Mouse (Mus musculus) bone marrow macrophage, adult 2 months (primary cell): ENCODE data around the gene Itih5.

Experiments
- CTCF ChIP-seq: IDR thresholded peaks from 2 replicates; pipeline ENCODE4 v1.5.1; 2012; ENCODE audit warnings: low read depth, mild to moderate bottlenecking, low read length, moderate library complexity
- POLR2A ChIP-seq: IDR thresholded peaks from 2 replicates; pipeline ENCODE4 v1.6.1; 2012; ENCODE audit warnings: mild to moderate bottlenecking, low read depth, low read length, borderline replicate concordance

DNA sequence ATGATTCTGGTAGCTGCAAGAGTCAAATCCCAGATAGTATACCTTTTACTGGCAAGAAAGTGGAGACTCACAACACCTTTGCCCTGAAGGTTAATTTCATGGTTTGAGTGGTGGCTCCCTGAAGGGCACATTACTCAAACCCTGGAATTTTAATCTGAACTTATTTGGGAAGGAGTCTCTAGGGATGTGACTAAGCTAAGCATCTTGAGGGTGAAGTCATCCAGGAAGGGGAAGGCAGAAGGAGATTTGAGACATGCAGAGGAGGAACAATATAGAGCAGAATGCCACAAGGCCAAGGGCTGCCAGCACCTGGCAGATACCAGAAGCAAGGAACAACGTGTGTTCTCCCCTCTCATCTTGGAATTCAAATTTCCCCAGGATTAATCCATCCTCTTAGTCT lies 34.6 kb upstream of the Itih5 start:
- TF ChIP-seq POLR2A (no peak), CTCF (no peak)
